Mouse (Mus musculus) G1E (cell line): Measurements from ENCODE around the gene Slc4a8.

ENCODE experiments used
- CTCF ChIP-seq: IDR thresholded peaks from 2 replicates; pipeline ENCODE4 v1.5.1; 2012; ENCODE audit warnings: low read depth, low read length, inconsistent platforms, mixed read lengths
- POLR2AphosphoS5 ChIP-seq: IDR thresholded peaks from 2 replicates; pipeline ENCODE4 v1.6.1; 2012; ENCODE audit warnings: low read depth, low read length, inconsistent platforms; ENCODE audit not compliant: insufficient replicate concordance

DNA sequence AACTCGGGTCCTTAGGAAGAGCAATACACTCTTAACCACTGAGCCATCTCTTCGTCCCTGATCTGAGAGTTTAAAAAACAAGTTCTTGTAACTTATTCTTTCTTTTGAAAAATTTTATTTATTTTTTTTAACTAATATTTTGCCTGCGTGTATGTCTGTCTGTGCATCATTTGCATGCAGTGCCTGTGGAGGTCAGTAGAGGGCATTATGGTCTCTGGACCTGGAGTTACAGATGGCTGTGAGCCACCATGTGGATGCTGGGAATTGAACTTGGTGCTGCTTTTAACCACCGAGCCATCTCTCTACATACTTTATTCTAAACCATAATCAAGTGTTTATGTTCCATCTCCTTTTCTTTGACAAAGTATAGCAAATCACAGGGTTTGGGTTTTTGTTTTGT lies 11.1 kb downstream of the Slc4a8 start:
- TF ChIP-seq CTCF (no peak), POLR2AphosphoS5 (no peak)
